Mouse (Mus musculus) forebrain, embryonic 11.5 days (tissue): ENCODE measurements around the gene Cep250. TPM values are rescaled to one million over a fixed set of nuclear protein-coding genes. Genes with fewer than 3 reads are reported as not detected.

ENCODE experiments used
- ATAC-seq: fragments of 200-750 bp; cut with Nextera tagmentation; replicated peaks from 2 replicates; pipeline ENCODE4 v1.8.0; 2017; ENCODE audit warnings: moderate TSS enrichment; ENCODE audit not compliant: low FRiP score
- DNase-seq: peaks from one replicate; pipeline ENCODE4 v3.0.0-alpha.2; 2017; ENCODE audit warnings: low spot score
- H3K27ac ChIP-seq: fragments of 300-500 bp; sonication (generic); 2 replicates; pipeline ENCODE4 v1.5.1; 2014; ENCODE audit warnings: low read depth, low read length
- H3K27me3 ChIP-seq: fragments of 300-500 bp; sonication (generic); 2 replicates; pipeline ENCODE4 v1.6.1; 2014; ENCODE audit warnings: mild to moderate bottlenecking, low read length, mixed read lengths; ENCODE audit not compliant: control insufficient read depth, insufficient read depth
- H3K36me3 ChIP-seq: fragments of 300-500 bp; sonication (generic); 2 replicates; pipeline ENCODE4 v1.6.1; 2014; ENCODE audit warnings: mild to moderate bottlenecking, low read length, moderate library complexity, mixed read lengths; ENCODE audit not compliant: control insufficient read depth, insufficient read depth
- H3K4me1 ChIP-seq: fragments of 300-500 bp; sonication (generic); replicated peaks from 2 replicates; pipeline ENCODE4 v1.6.1; 2014; ENCODE audit warnings: low read length, mixed read lengths; ENCODE audit not compliant: control insufficient read depth, insufficient read depth
- H3K4me2 ChIP-seq: fragments of 300-500 bp; sonication (generic); 2 replicates; pipeline ENCODE4 v1.6.1; 2014; ENCODE audit warnings: low read depth, mild to moderate bottlenecking, low read length, moderate library complexity, mixed read lengths; ENCODE audit not compliant: severe bottlenecking
- H3K4me3 ChIP-seq: fragments of 300-500 bp; sonication (generic); 2 replicates; pipeline ENCODE4 v1.5.1; 2014; ENCODE audit warnings: low read depth, low read length
- H3K9ac ChIP-seq: fragments of 300-500 bp; sonication (generic); 2 replicates; pipeline ENCODE4 v1.6.1; 2014; ENCODE audit warnings: low read length
- H3K9me3 ChIP-seq: fragments of 300-500 bp; sonication (generic); 2 replicates; pipeline ENCODE4 v1.6.1; 2016; ENCODE audit warnings: low read length, mixed read lengths; ENCODE audit not compliant: control insufficient read depth
- WGBS: fragments of 180-500 bp; shearing (Covaris S2); extraction: QIAGEN DNeasy Blood & Tissue Kit; methylation state at CpG from one replicate; pipeline ENCODE4 v1.1.7; 2014; 5-methylcytosine and 5-hydroxymethylcytosine counted together
- polyA plus RNA-seq: library from polyadenylated mRNA; unstranded; fragments of >200 nt; fragmentation: Nextera tagmentation; extraction: Ambion mirVana; gene quantifications from 2 replicates; pipeline ENCODE4 v1.2.1, GENCODE M21; 2014

The Cep250 gene
- polyA plus RNA-seq, 1 experiment from 2014 or later, result 28.8 TPM

GRCm38 (mm10) chr2:156018106-156018505 is 61.8 kb downstream of the Cep250 start:
- peaks cover 11% of the 10 kb centered on the region; the same call in 1 of the 2 replicates for H3K36me3 ChIP-seq
- H3K27me3 ChIP-seq, result no peaks in the 10 kb centered on the region
- H3K4me3 ChIP-seq, result no peak overlapping the region
- no peak overlapping the region for H3K4me2 ChIP-seq
- WGBS, result 95% methylated on average over 3 of the region's 3 CpGs
- H3K4me1 ChIP-seq, result no peaks in the 10 kb centered on the region
- no peaks in the 10 kb centered on the region for H3K9me3 ChIP-seq
- ATAC-seq, result no peak
- H3K27ac ChIP-seq, result no peak overlapping the region
- H3K9ac ChIP-seq, result no peak overlapping the region
- DNase-seq, result no peak

GRCm38 (mm10) chr2:156021219-156021618 is 65.0 kb downstream of the Cep250 start:
- no peak for DNase-seq
- WGBS, result 91% methylated on average over 8 of the region's 8 CpGs

GRCm38 (mm10) chr2:156021765-156022164 is 65.5 kb downstream of the Cep250 start:
- Histone ChIP-seq H3K4me1 (no peaks in the 10 kb centered on the region), H3K27ac (no peak overlapping the region), H3K27me3 (no peaks in the 10 kb centered on the region), H3K9ac (no peak overlapping the region), H3K36me3 (no peaks in the 10 kb centered on the region; the same call in 1 of the 2 replicates), H3K4me2 (no peak overlapping the region), H3K9me3 (no peaks in the 10 kb centered on the region), H3K4me3 (no peak overlapping the region)
- ATAC-seq (no peak), DNase-seq (no peak)
- WGBS, result 75% methylated on average over 2 of the region's 2 CpGs

More at GRCm38 (mm10) chr2:156021219-156021618, 65.0 kb downstream of the Cep250 start:
- peaks cover 1% of the 10 kb centered on the region; the same call in 1 of the 2 replicates for H3K36me3 ChIP-seq
- no peak overlapping the region for H3K9ac ChIP-seq
- no peak for ATAC-seq
- no peak overlapping the region for H3K4me2 ChIP-seq
- H3K27me3 ChIP-seq, result no peaks in the 10 kb centered on the region
- no peaks in the 10 kb centered on the region for H3K9me3 ChIP-seq
- H3K4me3 ChIP-seq, result no peak overlapping the region
- no peak overlapping the region for H3K27ac ChIP-seq
- no peaks in the 10 kb centered on the region for H3K4me1 ChIP-seq

GRCm38 (mm10) chr2:156025482-156025881 is 69.2 kb downstream of the Cep250 start:
- H3K4me2 ChIP-seq, result no peak overlapping the region
- H3K27me3 ChIP-seq, result no peaks in the 10 kb centered on the region
- H3K4me3 ChIP-seq, result no peak overlapping the region
- DNase-seq, result no peak
- no peaks in the 10 kb centered on the region for H3K9me3 ChIP-seq
- no peak overlapping the region for H3K27ac ChIP-seq
- H3K36me3 ChIP-seq, result no peaks in the 10 kb centered on the region
- H3K4me1 ChIP-seq, result no peaks in the 10 kb centered on the region
- no peak for ATAC-seq
- no peak overlapping the region for H3K9ac ChIP-seq

- DNase-seq (no peak), ATAC-seq (no peak)
- WGBS, result 93% methylated on average over 3 of the region's 3 CpGs
- H3K4me2 ChIP-seq, result no peak overlapping the region
- H3K9ac ChIP-seq, result no peak overlapping the region
- no peaks in the 10 kb centered on the region for H3K4me1 ChIP-seq
- H3K4me3 ChIP-seq, result no peak overlapping the region
- no peaks in the 10 kb centered on the region for H3K9me3 ChIP-seq
- H3K36me3 ChIP-seq, result no peaks in the 10 kb centered on the region
- H3K27ac ChIP-seq, result no peak overlapping the region
- no peaks in the 10 kb centered on the region for H3K27me3 ChIP-seq
Measured at GRCm38 (mm10) chr2:156039390-156039789, 83.1 kb downstream of the Cep250 start.

- H3K4me1 ChIP-seq, result no peaks in the 10 kb centered on the region
- DNase-seq (no peak), ATAC-seq (no peak)
- 79% methylated on average over 8 of the region's 8 CpGs for WGBS
- H3K9ac ChIP-seq, result no peak overlapping the region
- H3K27me3 ChIP-seq, result no peaks in the 10 kb centered on the region; the same call in 1 of the 2 replicates
- H3K4me3 ChIP-seq, result no peak overlapping the region
- no peak overlapping the region for H3K27ac ChIP-seq
- H3K4me2 ChIP-seq, result no peak overlapping the region
- H3K9me3 ChIP-seq, result no peaks in the 10 kb centered on the region
- no peaks in the 10 kb centered on the region for H3K36me3 ChIP-seq
Measured at GRCm38 (mm10) chr2:156042903-156043302, 86.6 kb downstream of the Cep250 start.

GRCm38 (mm10) chr2:156047929-156048328 is 91.7 kb downstream of the Cep250 start:
- Histone ChIP-seq H3K27me3 (no peaks in the 10 kb centered on the region; the same call in 1 of the 2 replicates), H3K27ac (no peak overlapping the region), H3K4me3 (no peak overlapping the region), H3K4me2 (peak overlapping the region; percentile 26; the same call in 1 of the 2 replicates), H3K9me3 (no peaks in the 10 kb centered on the region), H3K36me3 (no peaks in the 10 kb centered on the region), H3K9ac (no peak overlapping the region), H3K4me1 (no peaks in the 10 kb centered on the region)
- 7% methylated on average over 19 of the region's 19 CpGs for WGBS
- DNase-seq (no peak), ATAC-seq (no peak)

Other genes starting within 250 kb of the Cep250 start
- gene Edem2, start 227.0 kb upstream of the Cep250 start, polyA plus RNA-seq, result 31.8 and 33.2 TPM in 2 replicates
- gene Gm17581, start 220.6 kb upstream of the Cep250 start, polyA plus RNA-seq, result not detected in 2 replicates
- gene Procr, start 205.3 kb upstream of the Cep250 start, polyA plus RNA-seq, result 0.96 and 1.1 TPM in 2 replicates
- 1.0 and 2.0 TPM in 2 replicates for gene Mmp24, start 181.1 kb upstream of the Cep250 start, polyA plus RNA-seq
- 6.9 and 8.0 TPM in 2 replicates for gene BC029722, start 137.0 kb upstream of the Cep250 start, polyA plus RNA-seq
- gene Eif6, start 129.5 kb upstream of the Cep250 start, polyA plus RNA-seq, result 164 and 198 TPM in 2 replicates
- gene Fam83c, start 121.6 kb upstream of the Cep250 start, polyA plus RNA-seq, result 0.23 and 0.39 TPM in 2 replicates
- 70.0 and 78.0 TPM in 2 replicates for gene Uqcc1, start 26.1 kb upstream of the Cep250 start, polyA plus RNA-seq
- not detected in 2 replicates for gene Gm15557, start 15.7 kb upstream of the Cep250 start, polyA plus RNA-seq
- 1.8 and 2.0 TPM in 2 replicates for gene Gdf5, start 11.1 kb upstream of the Cep250 start, polyA plus RNA-seq
- gene 6430550D23Rik, start 51.5 kb downstream of the Cep250 start, polyA plus RNA-seq, result 1.5 and 1.6 TPM in 2 replicates
- 169 and 207 TPM in 2 replicates for gene Ergic3, start 51.6 kb downstream of the Cep250 start, polyA plus RNA-seq
- not detected in 2 replicates for gene Fer1l4, start 96.5 kb downstream of the Cep250 start, polyA plus RNA-seq
- 5.0 and 6.3 TPM in 2 replicates for gene Spag4, start 108.7 kb downstream of the Cep250 start, polyA plus RNA-seq
- 48.7 and 58.8 TPM in 2 replicates for gene Cpne1, start 155.5 kb downstream of the Cep250 start, polyA plus RNA-seq
- gene Rbm12, start 155.5 kb downstream of the Cep250 start, polyA plus RNA-seq, result 45.7 and 47.6 TPM in 2 replicates
- gene Gm28036, start 170.6 kb downstream of the Cep250 start, polyA plus RNA-seq, result 18.8 and 20.8 TPM in 2 replicates
- 345 and 347 TPM in 2 replicates for gene Romo1, start 187.6 kb downstream of the Cep250 start, polyA plus RNA-seq
- gene Nfs1, start 187.7 kb downstream of the Cep250 start, polyA plus RNA-seq, result 37.2 and 38.3 TPM in 2 replicates
- gene Rbm39, start 223.8 kb downstream of the Cep250 start, polyA plus RNA-seq, result 630 and 681 TPM in 2 replicates
- gene Phf20, start 240.0 kb downstream of the Cep250 start, polyA plus RNA-seq, result 87.7 and 92.9 TPM in 2 replicates